Mouse (Mus musculus) c-Kit-negative CD71-positive TER-119-positive erythroid progenitor cells, embryonic 14.5 days (primary cell): ENCODE data around the gene Lypd5.

Experiments used
- DNase-seq: peaks from one replicate; pipeline ENCODE4 v3.0.0-alpha.2; 2013; ENCODE audit warnings: low read depth, low spot score

The Lypd5 gene

DNA sequence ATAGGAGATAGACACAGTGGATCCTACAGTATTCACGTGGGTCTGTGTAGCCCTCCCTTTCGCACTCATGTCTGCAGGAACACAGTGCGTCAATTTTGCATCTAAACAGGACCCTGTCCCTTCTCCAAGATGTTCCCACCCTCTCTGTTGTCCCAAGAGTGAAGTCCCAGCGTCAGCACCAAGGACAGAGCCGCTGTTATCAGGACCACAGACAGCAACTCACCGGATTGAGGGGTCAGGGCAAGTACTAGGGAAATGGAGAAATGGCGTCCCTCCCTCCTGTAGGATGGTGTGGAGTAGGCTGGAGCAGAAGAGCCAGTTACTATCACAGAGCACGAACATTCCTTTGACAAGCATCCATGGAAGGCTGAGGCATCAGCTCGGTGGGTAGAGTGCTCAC is 10.3 kb downstream of the Lypd5 start:
- no peak for DNase-seq

DNA sequence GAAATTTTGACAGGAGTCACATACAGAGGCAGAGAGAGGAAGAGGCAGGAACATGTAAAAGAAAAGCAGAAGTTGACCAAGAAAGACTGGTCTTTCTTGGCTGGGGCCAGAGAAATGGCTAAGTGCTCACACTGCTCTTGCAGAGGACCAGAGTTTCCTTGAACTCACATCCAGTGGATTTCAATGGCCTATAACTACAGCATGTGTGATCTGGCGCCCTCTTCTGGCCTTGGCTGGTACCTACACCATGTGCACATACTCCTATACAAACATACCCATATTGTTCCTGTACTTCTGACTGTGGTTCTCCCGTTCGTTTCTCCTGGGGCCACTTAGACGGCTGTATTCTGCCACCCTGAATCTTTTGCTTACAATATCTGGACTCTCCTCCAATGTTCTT is 12.0 kb downstream of the Lypd5 start:
- DNase-seq: no peak

GRCm38 (mm10) chr7:24363228-24363627 is 14.2 kb downstream of the Lypd5 start:
- no peak for DNase-seq

DNA sequence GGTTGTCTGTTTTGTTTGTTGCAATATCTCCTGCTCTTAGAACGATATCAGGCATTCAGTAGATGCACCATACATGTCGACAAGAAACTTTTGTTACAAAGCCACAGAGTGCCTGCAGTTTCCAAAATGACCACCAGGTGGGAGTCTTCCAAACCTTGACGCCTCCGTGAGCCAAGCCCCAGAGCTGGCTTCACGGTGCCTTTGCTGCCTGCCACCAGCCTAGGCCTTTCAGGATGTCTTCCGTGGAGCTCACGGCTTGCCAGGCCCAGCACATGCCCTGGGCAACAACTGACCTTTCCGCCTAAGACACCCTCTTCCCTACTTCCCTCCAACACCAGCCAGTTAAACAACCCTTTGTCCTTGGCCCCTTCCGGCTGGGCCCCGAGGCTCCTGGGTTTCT is 15.8 kb downstream of the Lypd5 start:
- peak; percentile 92 for DNase-seq

DNA sequence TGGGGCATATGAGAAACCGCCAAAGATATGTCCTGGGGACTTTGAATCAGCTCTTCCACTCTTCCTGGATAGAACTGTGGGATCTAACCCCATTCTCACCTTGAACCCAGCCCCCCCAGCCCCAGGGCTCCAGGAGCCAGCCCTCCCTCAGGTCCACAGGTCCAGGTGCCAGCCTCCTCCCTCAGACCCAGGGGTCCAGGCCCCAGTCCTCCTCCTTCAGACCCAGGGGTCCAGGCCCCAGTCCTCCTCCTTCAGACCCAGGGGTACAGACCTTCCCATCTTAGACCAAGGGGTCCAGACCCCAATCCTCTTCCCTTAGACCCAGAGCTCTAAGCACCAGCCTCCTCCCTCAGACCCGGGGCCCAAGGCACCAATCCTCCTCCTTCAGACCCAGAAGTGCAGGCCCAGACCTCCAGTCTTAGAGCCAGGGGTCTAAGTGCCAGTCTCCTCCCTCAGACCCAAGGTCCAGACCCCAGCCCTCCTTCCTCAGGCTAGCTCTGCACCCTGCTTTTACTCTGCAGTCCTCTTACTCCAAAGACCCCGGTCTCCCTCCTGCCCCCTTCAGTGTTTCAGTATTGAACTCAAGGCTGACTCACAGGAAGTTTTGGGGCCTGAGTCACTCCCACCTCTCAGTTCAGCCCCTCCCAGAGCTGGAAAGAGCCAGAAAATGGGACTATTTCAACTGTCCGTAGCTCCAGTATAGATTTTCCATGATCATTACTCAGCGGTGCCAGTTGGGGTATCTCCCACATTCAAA is 16.4 kb downstream of the Lypd5 start:
- DNase-seq: no peak

- DNase-seq: no peak
Measured at GRCm38 (mm10) chr7:24366716-24367632, 18.0 kb downstream of the Lypd5 start.

- DNase-seq: no peak
Measured at GRCm38 (mm10) chr7:24368226-24368625, 19.2 kb downstream of the Lypd5 start.

DNA sequence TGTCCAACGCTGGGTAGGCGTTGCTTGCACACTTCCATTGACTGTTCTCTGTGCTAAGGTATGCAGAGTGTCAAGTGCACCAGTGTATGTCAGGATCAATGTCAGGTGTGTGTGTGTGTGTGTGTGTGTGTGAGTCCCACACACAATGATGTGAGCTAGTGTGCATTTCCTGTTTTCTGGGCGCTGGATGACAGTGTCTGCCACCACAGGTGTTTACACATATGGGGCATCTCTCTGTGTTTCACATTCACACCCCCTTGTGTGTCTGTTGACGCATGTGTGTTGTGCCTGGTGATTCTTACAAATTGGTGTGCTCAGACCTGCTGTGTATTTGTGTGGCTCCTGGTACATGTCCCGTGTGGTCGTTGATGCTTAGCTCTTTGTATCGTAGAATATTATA is 19.9 kb downstream of the Lypd5 start:
- no peak for DNase-seq

- DNase-seq: no peak
Measured at GRCm38 (mm10) chr7:24369731-24370541, 20.9 kb downstream of the Lypd5 start, which contains the start of gene Kcnn4. TSS of gene Kcnn4 (plus strand) at chr7:24370263.

DNA sequence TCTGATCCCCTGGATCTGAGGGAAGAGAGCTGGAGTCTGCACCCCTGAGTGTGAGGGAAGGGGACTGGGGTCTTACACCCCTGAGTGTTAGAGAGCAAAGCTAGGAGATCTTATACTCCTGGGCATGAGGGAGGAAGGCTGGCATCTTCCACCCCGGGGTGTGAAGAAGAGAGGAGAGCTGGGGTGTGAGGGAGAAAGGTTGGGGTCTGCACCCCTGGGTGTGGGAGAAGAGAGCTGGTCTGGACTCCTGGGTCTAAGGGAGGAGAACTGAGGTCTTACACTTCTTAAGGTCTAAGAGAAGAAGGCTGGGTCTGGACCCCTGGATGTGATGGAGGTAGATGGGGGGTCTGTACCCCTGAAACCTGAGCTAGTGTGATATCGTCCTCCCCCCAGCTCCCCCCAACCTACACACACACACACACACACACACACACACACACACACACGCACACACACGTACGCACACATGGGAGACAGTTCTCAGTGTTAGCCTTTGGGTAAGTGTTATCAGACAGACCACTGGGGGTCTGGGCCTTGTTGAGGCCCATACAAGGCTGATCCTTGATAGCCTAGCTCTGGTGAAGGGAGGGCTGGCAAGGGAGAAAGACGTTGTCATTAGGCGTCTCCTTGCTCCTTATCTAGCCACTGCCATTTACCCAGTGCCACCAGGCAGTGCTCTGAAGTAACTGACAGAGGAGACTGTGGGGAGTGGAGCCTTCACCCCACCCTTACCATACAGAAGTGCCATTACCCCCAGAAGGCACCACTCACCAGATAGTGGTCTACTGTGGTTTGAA is 22.2 kb downstream of the Lypd5 start:
- peak; percentile 84 for DNase-seq

GRCm38 (mm10) chr7:24371809-24372145 is 22.8 kb downstream of the Lypd5 start:
- DNase-seq: no peak

- DNase-seq: no peak
Measured at GRCm38 (mm10) chr7:24372300-24372699, 23.3 kb downstream of the Lypd5 start.

- DNase-seq: no peak
Measured at GRCm38 (mm10) chr7:24372786-24373185, 23.8 kb downstream of the Lypd5 start.

- DNase-seq: no peak
Measured at GRCm38 (mm10) chr7:24373538-24374379, 24.8 kb downstream of the Lypd5 start.

DNA sequence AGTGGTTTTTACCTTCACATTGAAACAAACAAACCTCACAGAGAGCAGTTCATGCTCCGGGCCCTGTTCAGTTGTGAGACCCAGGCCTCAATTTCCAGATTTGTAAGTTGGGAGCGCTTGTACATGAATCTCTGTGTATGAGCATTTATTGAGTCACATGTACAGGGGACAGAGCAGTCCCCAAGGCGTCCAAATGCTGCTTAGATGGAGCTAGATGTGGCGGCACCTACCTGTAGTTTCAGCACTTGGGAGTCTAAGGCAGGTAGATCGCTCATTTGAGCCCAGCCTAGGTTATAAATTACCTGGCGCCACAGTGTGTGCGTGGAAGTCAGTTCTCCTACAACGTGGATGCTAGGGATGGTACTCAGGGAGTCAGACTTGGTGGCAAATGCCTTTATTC is 27.5 kb downstream of the Lypd5 start:
- no peak for DNase-seq

DNA sequence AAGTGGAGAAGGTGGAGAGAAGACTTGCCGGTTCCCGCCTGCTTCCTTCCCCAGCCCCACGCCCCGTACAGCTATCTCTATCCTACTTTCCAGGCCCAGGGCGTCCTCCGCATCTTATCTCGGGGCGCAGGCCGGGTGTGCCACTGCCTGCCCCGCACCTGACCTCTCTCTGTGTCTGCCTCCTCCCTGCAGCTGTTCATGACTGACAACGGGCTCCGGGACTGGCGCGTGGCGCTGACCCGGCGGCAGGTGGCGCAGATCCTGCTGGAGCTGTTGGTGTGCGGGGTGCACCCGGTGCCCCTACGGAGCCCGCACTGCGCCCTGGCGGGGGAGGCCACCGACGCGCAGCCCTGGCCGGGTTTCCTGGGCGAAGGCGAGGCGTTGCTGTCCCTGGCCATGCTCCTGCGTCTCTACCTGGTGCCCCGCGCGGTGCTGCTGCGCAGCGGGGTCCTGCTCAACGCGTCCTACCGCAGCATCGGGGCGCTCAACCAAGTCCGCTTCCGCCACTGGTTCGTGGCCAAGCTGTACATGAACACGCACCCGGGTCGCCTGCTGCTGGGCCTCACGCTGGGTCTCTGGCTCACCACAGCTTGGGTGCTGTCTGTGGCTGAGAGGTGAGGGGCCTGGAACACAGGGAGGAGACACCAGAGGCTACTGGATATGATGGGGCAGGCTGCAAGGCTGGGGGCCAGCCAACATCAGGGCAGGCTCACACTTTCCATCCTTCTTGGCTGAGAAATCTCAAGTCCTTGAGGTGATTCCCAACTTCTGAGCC is 28.3 kb downstream of the Lypd5 start:
- peak; percentile 92 for DNase-seq

- DNase-seq: no peak
Measured at GRCm38 (mm10) chr7:24378049-24378701, 29.2 kb downstream of the Lypd5 start.

GRCm38 (mm10) chr7:24379934-24380333 is 30.9 kb downstream of the Lypd5 start:
- no peak for DNase-seq

GRCm38 (mm10) chr7:24380370-24380769 is 31.4 kb downstream of the Lypd5 start:
- no peak for DNase-seq
